Mouse (Mus musculus) thymus, postnatal 25 days (tissue): ENCODE measurements around the gene Abcc12.

Experiments
- DNase-seq: peaks from one replicate; pipeline ENCODE4 v3.0.0; 2022

Gene Abcc12

GRCm38 (mm10) chr8:86577547-86577946 lies 2.9 kb downstream of the Abcc12 start:
- DNase-seq = no peak

GRCm38 (mm10) chr8:86563674-86564073 lies 16.8 kb downstream of the Abcc12 start:
- no peak for DNase-seq

GRCm38 (mm10) chr8:86561737-86562136 lies 18.7 kb downstream of the Abcc12 start:
- no peak for DNase-seq

- DNase-seq = no peak
Observed at GRCm38 (mm10) chr8:86560688-86561065, 19.8 kb downstream of the Abcc12 start.

GRCm38 (mm10) chr8:86559947-86560687 lies 20.4 kb downstream of the Abcc12 start:
- no peak for DNase-seq

GRCm38 (mm10) chr8:86557186-86558045 lies 23.1 kb downstream of the Abcc12 start:
- no peak for DNase-seq

GRCm38 (mm10) chr8:86555564-86555963 lies 24.9 kb downstream of the Abcc12 start:
- no peak for DNase-seq

GRCm38 (mm10) chr8:86554220-86554891 lies 26.1 kb downstream of the Abcc12 start:
- no peak for DNase-seq

- DNase-seq = no peak
Observed at GRCm38 (mm10) chr8:86550516-86550915, 30.0 kb downstream of the Abcc12 start.

- DNase-seq = no peak
Observed at GRCm38 (mm10) chr8:86546001-86546400, 34.5 kb downstream of the Abcc12 start.

- DNase-seq = no peak
Observed at GRCm38 (mm10) chr8:86540906-86541305, 39.6 kb downstream of the Abcc12 start.

- no peak for DNase-seq
Observed at GRCm38 (mm10) chr8:86540376-86540775, 40.1 kb downstream of the Abcc12 start.

GRCm38 (mm10) chr8:86536663-86536987 lies 43.9 kb downstream of the Abcc12 start:
- no peak for DNase-seq

GRCm38 (mm10) chr8:86535791-86536662 lies 44.5 kb downstream of the Abcc12 start:
- DNase-seq = peak; percentile 2

- no peak for DNase-seq
Observed at GRCm38 (mm10) chr8:86535068-86535560, 45.4 kb downstream of the Abcc12 start.

- DNase-seq = no peak
Observed at GRCm38 (mm10) chr8:86529714-86530113, 50.8 kb downstream of the Abcc12 start.

- DNase-seq = no peak
Observed at GRCm38 (mm10) chr8:86527336-86528029, 53.0 kb downstream of the Abcc12 start.

- DNase-seq = no peak
Observed at GRCm38 (mm10) chr8:86526808-86527207, 53.7 kb downstream of the Abcc12 start.

GRCm38 (mm10) chr8:86514203-86514602 lies 66.3 kb downstream of the Abcc12 start:
- no peak for DNase-seq

GRCm38 (mm10) chr8:86512886-86513285 lies 67.6 kb downstream of the Abcc12 start:
- no peak for DNase-seq

GRCm38 (mm10) chr8:86512131-86512792 lies 68.2 kb downstream of the Abcc12 start:
- no peak for DNase-seq
